Mouse (Mus musculus): ENCODE data around the gene Sh2b2.

GRCm38 (mm10) chr5:136274739-136275138, 28.4 kb upstream of the Sh2b2 start:
- TF ChIP-seq POLR2A (IDR thresholded peaks at IDR 0.05; ENCODE audit: low read depth, low read length), result no peak
- TF ChIP-seq CTCF (IDR thresholded peaks at IDR 0.05; ENCODE audit: extremely low read depth, insufficient read depth, insufficient read length, insufficient replicate concordance), result no peak

Measured in spleen, adult 2 months (tissue).